Mouse (Mus musculus): ENCODE measurements around the gene Olig2. TPM values are rescaled to one million over a fixed set of nuclear protein-coding genes. Genes with fewer than 3 reads are reported as not detected.

The Olig2 gene
- total and polyA plus RNA-seq, 3 experiments: not detected

DNA sequence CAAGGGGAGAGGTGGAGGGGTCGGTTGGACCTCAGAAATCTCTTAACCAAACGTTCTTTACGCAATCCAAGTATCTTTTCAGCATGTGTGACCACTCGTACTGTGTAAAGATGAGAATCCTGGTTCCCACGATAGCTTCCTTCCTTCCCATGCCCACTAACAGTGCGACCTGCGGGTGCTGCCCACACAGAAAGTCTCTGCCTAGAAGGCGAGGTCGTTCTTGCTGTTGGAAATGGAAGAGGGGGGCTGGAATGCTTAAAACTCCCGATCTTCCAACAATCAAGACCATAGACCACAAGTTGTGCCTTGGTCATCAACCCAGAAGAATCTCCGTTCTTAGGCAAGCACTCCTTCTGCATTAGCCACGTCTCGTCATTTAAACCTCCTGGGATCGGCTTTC is 6.0 kb upstream of the Olig2 start:
- no peak overlapping the region for H3K9ac ChIP-seq (ENCODE audit: control insufficient read depth, low read depth, low read length, poor library complexity, severe bottlenecking)
- H3K79me2 ChIP-seq (ENCODE audit: control insufficient read depth, insufficient read depth, low read length, poor library complexity): no peaks in the 10 kb centered on the region
- no peaks in the 10 kb centered on the region; a peak in 1 of 4 replicates for H3K27me3 ChIP-seq (ENCODE audit: control insufficient read depth in 1 of 2, insufficient read depth in 2 of 2, low read length in 2 of 2)
- no peak overlapping the region for H3K4me3 ChIP-seq (ENCODE audit: control insufficient read depth in 1 of 2, insufficient read depth in 1 of 2, low read depth in 2 of 2, low read length in 2 of 2)
- H3K36me3 ChIP-seq (ENCODE audit: control insufficient read depth in 1 of 2, insufficient read depth in 2 of 2, low read length in 2 of 2): no peaks in the 10 kb centered on the region
- H3K9me3 ChIP-seq (replicated peaks; ENCODE audit: insufficient read depth, low read length): no peaks in the 10 kb centered on the region
- no peak for TF ChIP-seq NELFE (IDR thresholded peaks at IDR 0.05; ENCODE audit: low read depth, low read length)
- no peak for TF ChIP-seq USF1 (IDR thresholded peaks at IDR 0.05; ENCODE audit: low read depth, low read length)
- TF ChIP-seq TAL1 (IDR thresholded peaks at IDR 0.05; ENCODE audit: low read length): no peak
- no peak for DNase-seq (ENCODE audit: low read depth, low spot score)
- no peak overlapping the region for H3K27ac ChIP-seq (ENCODE audit: control insufficient read depth, low read depth, low read length)
- no peaks in the 10 kb centered on the region for H3K4me1 ChIP-seq (ENCODE audit: control insufficient read depth in 1 of 2, insufficient read depth in 2 of 2, low read length in 2 of 2)

DNA sequence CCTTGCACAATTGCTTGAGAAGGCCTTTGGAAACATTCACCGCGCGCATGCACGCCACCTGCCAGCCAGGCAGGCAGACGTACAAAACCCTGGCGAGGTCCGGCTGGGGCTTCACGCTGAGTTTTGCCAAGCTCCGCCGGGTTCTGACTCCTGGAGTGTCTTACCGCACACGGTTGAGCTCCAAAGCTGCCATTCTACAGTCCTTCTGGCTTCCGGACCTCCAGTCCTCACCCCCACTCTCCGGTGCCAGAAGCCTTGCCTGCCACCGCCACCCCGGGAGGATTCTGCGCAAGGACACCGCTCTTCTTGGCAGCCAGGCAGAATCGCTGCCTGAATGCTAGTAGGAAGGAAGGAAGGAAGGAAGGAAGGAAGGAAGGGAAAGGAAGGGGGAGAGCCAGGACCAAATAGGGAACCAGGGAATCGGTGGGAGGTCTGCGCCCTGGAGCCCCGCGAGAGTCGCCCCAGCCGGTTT is 3.0 kb upstream of the Olig2 start:
- Histone ChIP-seq H3K9ac (ENCODE audit: control insufficient read depth, low read depth, low read length, poor library complexity, severe bottlenecking) (no peak overlapping the region), H3K36me3 (ENCODE audit: control insufficient read depth in 1 of 2, insufficient read depth in 2 of 2, low read length in 2 of 2) (no peaks in the 10 kb centered on the region), H3K79me2 (ENCODE audit: control insufficient read depth, insufficient read depth, low read length, poor library complexity) (no peaks in the 10 kb centered on the region), H3K27me3 (ENCODE audit: control insufficient read depth in 1 of 2, insufficient read depth in 2 of 2, low read length in 2 of 2) (no peaks in the 10 kb centered on the region; a peak in 1 of 4 replicates), H3K4me3 (ENCODE audit: control insufficient read depth in 1 of 2, insufficient read depth in 1 of 2, low read depth in 2 of 2, low read length in 2 of 2) (no peak overlapping the region), H3K4me1 (ENCODE audit: control insufficient read depth in 1 of 2, insufficient read depth in 2 of 2, low read length in 2 of 2) (no peaks in the 10 kb centered on the region), H3K9me3 (replicated peaks; ENCODE audit: insufficient read depth, low read length) (no peaks in the 10 kb centered on the region), H3K27ac (ENCODE audit: control insufficient read depth, low read depth, low read length) (no peak overlapping the region)
- no peak for TF ChIP-seq RAD21 (IDR thresholded peaks at IDR 0.05; ENCODE audit: low read depth, low read length)
- no peak for DNase-seq (ENCODE audit: low read depth, low spot score)

DNA sequence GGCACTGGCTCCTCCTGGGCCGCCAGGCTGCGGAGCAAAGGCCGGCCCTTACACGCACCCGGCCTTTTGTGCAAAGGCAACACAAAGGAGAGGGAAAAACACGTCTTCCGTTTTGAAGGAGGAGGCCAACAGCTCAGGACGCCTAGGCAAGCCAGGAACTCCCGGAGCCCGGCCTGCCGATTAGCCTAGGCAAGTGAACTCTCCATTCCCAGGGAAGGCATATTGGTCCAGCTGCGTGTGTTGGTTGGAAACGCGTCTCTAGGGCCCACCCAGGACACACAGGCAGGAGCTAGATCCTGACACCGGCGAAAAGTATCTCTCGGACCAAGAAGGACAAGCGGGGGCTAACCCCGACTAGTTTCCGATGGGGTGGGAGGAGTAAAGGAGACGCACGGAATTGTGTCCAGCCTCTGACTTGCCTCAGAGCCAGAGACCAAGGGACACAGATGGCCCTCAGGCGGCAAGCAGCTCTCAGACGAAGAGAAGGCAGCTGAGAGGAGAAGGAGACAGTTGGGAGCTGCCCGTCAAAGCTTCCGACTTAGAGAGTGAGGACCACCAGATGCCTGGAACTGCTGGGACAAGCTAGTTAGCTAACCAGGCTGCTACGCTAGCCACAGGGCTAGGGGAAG is 2.5 kb upstream of the Olig2 start:
- no peaks in the 10 kb centered on the region for H3K4me1 ChIP-seq (ENCODE audit: control insufficient read depth in 1 of 2, insufficient read depth in 2 of 2, low read length in 2 of 2)
- no peak overlapping the region for H3K27ac ChIP-seq (ENCODE audit: control insufficient read depth, low read depth, low read length)
- DNase-seq (ENCODE audit: low read depth, low spot score): no peak
- H3K9ac ChIP-seq (ENCODE audit: control insufficient read depth, low read depth, low read length, poor library complexity, severe bottlenecking): no peak overlapping the region
- no peak for TF ChIP-seq MYB (IDR thresholded peaks at IDR 0.05; ENCODE audit: low read depth, low read length)
- no peak for TF ChIP-seq USF2 (IDR thresholded peaks at IDR 0.05; ENCODE audit: borderline replicate concordance in 1 of 2, insufficient read depth in 1 of 2, low read depth in 1 of 2, low read length in 2 of 2)
- TF ChIP-seq RAD21 (IDR thresholded peaks at IDR 0.05; ENCODE audit: low read depth, low read length): no peak
- TF ChIP-seq MEF2A (IDR thresholded peaks at IDR 0.05; ENCODE audit: extremely low read depth, insufficient replicate concordance, low read depth, low read length, poor library complexity, severe bottlenecking): no peak
- TF ChIP-seq MXI1 (IDR thresholded peaks at IDR 0.05; ENCODE audit: low read depth, low read length): no peak
- no peak for TF ChIP-seq CHD2 (IDR thresholded peaks at IDR 0.05; ENCODE audit: low read length)
- TF ChIP-seq E2F4 (IDR thresholded peaks at IDR 0.05; ENCODE audit: borderline replicate concordance, low read depth, low read length): no peak
- no peak for TF ChIP-seq SIN3A (IDR thresholded peaks at IDR 0.05; ENCODE audit: low read length)
- TF ChIP-seq MAZ (IDR thresholded peaks at IDR 0.05; ENCODE audit: low read depth, low read length): no peak
- no peak for TF ChIP-seq CHD1 (IDR thresholded peaks at IDR 0.05; ENCODE audit: low read depth, low read length)
- TF ChIP-seq ZNF384 (IDR thresholded peaks at IDR 0.05; ENCODE audit: low read depth, low read length): no peak
- no peak for TF ChIP-seq NELFE (IDR thresholded peaks at IDR 0.05; ENCODE audit: low read depth, low read length)
- TF ChIP-seq GATA1 (IDR thresholded peaks at IDR 0.05; ENCODE audit: low read depth, low read length): no peak
- TF ChIP-seq TCF12 (IDR thresholded peaks at IDR 0.05; ENCODE audit: low read depth, low read length): no peak
- no peak for TF ChIP-seq POLR2AphosphoS5 (IDR thresholded peaks at IDR 0.05; ENCODE audit: borderline replicate concordance, low read depth, low read length)
- no peak for TF ChIP-seq UBTF (IDR thresholded peaks at IDR 0.05; ENCODE audit: borderline replicate concordance, insufficient read depth, low read depth, low read length)
- no peak for TF ChIP-seq GABPA (IDR thresholded peaks at IDR 0.05; ENCODE audit: low read depth, low read length)
- TF ChIP-seq NRF1 (IDR thresholded peaks at IDR 0.05; ENCODE audit: insufficient read depth, low read depth, low read length, poor library complexity, severe bottlenecking): no peak
- no peak for TF ChIP-seq CTCF (IDR thresholded peaks at IDR 0.05 in 2 of 3, conservative IDR thresholded peaks at IDR 0.05 in 1 of 3; ENCODE audit: control insufficient read depth in 1 of 3, insufficient read depth in 1 of 3, low read depth in 2 of 3, low read length in 3 of 3, poor library complexity in 1 of 3, severe bottlenecking in 1 of 3)
- H3K9me3 ChIP-seq (replicated peaks; ENCODE audit: insufficient read depth, low read length): no peaks in the 10 kb centered on the region
- H3K27me3 ChIP-seq (ENCODE audit: control insufficient read depth in 1 of 2, insufficient read depth in 2 of 2, low read length in 2 of 2): no peaks in the 10 kb centered on the region; a peak in 1 of 4 replicates
- no peaks in the 10 kb centered on the region for H3K36me3 ChIP-seq (ENCODE audit: control insufficient read depth in 1 of 2, insufficient read depth in 2 of 2, low read length in 2 of 2)
- no peak overlapping the region for H3K4me3 ChIP-seq (ENCODE audit: control insufficient read depth in 1 of 2, insufficient read depth in 1 of 2, low read depth in 2 of 2, low read length in 2 of 2)
- H3K79me2 ChIP-seq (ENCODE audit: control insufficient read depth, insufficient read depth, low read length, poor library complexity): no peaks in the 10 kb centered on the region

All from MEL (cell line).